Mouse (Mus musculus) brown adipose tissue, adult 24 weeks (tissue): ENCODE results near the gene Cracr2a. TPM values are rescaled to one million over a fixed set of nuclear protein-coding genes. Genes with fewer than 3 reads are reported as not detected.

Experiments
- H3K27ac ChIP-seq: fragments of 200-500 bp; replicated peaks from 2 replicates; pipeline ENCODE4 v1.5.1; 2012; ENCODE audit warnings: low read depth, mild to moderate bottlenecking, low read length
- H3K4me1 ChIP-seq: fragments of 200-500 bp; 2 replicates; pipeline ENCODE4 v1.6.1; 2012; ENCODE audit warnings: low read length, mixed read lengths; ENCODE audit not compliant: control insufficient read depth, insufficient read depth, insufficient read length
- H3K4me3 ChIP-seq: fragments of 200-500 bp; 2 replicates; pipeline ENCODE4 v1.5.1; 2012; ENCODE audit warnings: low read depth, mild to moderate bottlenecking, low read length, moderate library complexity; ENCODE audit not compliant: insufficient read depth
- polyA plus RNA-seq: library from polyadenylated mRNA; stranded (reverse); fragments of >200 nt; gene quantifications from 2 replicates; pipeline ENCODE4 v1.2.4, GENCODE M21; 2012; ENCODE audit not compliant: missing spikeins, insufficient read depth, insufficient read length

Cracr2a gene
- polyA plus RNA-seq, 1 experiment, result 0.16 TPM

DNA sequence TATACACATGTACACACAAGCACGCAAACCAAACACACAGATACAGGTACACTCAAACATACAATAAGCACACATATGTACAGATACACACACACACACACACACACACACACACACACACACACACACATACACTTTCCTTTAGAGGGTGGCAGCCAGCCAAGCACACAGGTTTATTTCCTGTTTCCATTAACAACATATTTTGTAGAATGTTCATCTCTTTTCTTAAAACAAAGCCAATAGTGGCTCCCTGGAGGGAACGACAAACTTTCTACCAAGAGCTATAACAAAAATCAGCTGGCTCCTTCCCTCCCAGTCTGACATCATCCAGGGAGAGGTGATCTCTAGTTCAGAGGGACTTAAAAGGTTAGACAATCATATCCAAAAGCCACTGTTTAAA lies 73.7 kb downstream of the Cracr2a start:
- no peaks in the 10 kb centered on the region for H3K4me1 ChIP-seq
- H3K27ac ChIP-seq, result no peak overlapping the region
- no peak overlapping the region for H3K4me3 ChIP-seq

DNA sequence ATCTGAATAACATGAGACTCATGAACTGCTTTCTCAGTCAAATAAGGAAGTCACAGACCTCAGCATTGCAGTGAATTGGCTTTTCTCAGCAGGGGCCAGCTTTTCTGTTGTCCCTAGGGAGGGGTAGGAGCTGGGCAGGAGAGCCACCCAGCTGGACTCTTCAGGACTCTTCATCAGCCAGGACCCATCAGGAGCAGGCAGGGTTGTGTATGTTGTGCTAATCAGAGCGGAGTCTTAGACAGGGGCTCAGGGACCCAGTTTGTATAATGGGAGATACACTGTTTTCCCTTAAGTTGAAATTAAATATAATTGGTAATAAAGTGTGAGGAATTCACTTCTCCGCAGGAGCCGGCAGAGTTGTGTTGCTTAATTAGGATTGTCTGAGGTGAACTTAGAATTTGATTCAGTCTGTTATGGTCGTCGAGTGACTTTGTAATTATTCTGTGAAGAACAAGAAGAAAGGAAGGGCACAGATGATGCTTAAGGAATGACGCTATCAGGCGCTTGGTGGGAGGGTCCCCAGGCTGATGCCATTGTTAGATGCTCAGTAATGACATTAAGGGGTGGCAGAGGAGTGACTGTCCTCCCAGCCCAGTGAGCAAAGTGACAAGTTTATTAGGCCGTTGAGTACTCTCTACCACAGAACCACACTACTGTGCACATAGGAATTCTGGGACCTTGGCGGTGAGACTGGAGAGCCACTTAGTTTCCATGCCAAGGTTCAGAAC lies 74.5 kb downstream of the Cracr2a start:
- H3K4me3 ChIP-seq, result no peak overlapping the region
- H3K4me1 ChIP-seq, result no peaks in the 10 kb centered on the region
- H3K27ac ChIP-seq, result no peak overlapping the region

DNA sequence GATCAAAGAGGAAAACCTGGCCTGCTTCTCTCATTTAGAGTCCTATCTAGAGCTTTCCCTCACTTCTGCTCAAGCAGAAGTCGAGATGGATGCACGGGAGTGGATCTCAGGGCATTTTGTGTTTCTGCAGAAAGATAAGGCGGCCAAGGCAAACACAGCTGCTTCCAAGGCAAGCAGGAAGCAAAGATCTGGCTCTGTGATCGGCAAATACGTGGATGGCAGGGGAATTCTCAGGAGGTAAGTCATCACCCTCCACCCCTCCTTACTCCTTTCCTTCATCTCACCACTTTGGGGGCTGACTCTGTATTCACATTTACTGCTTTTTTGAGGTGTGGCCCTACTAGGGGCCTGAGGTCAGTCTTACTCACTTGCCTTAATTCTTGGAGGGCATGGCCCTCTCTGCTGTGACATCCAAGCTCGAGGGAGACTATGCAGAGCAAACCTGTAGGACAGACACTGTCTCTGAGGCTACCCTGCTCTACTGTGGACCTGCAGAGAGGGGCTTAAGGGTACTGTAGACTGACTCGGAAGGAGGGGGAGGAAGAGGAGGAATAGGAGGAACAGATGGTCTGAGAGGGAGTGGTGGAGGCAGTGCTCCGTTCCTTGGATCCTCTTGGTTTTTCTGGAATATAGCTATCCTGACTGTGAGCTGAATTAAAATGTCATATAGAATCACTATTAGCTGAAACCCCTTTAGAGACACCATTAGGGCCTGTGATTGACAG lies 80.1 kb downstream of the Cracr2a start:
- no peaks in the 10 kb centered on the region for H3K4me1 ChIP-seq
- H3K27ac ChIP-seq, result no peak overlapping the region
- H3K4me3 ChIP-seq, result no peak overlapping the region

DNA sequence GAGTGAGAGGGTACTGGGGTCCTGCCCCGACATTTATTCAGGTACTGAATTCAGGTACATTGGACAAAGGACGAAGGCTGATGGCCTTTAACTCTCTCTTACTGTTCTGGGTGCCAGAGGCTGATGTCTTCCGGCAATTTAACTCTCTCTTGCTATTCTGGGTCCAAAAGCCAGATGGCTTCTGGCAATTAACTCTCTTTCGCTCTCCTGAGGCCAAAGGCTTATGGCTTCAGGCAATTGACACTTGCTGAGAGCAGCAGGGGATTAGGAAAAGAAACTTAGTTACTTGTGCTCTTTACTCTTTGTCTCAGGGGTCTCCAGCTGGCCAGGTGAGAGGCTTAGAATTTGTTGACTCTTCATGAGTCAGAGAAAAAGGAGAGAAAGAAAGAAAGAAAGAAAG lies 94.8 kb downstream of the Cracr2a start:
- Histone ChIP-seq H3K4me3 (no peak overlapping the region), H3K4me1 (no peaks in the 10 kb centered on the region), H3K27ac (no peak overlapping the region)

DNA sequence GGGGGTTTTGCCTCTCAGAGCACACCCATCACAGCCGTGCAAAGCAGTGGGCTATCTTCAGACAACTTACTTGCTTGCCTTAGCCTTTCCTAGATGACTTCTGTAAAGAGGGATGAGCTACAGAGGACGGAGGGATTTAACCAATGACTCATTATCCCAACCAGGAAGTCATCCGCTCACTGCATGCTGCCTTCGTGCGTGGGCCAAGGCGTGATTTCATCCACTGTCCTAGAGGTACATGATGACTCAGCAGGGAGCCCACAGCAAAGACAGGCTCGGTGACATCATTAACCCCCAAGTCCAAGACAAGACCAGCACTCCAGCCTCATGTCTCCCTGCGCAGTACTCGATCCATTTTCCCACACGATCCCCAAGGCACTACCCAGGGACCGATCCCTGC lies 96.0 kb downstream of the Cracr2a start:
- Histone ChIP-seq H3K4me3 (no peak overlapping the region), H3K27ac (no peak overlapping the region), H3K4me1 (no peaks in the 10 kb centered on the region)

DNA sequence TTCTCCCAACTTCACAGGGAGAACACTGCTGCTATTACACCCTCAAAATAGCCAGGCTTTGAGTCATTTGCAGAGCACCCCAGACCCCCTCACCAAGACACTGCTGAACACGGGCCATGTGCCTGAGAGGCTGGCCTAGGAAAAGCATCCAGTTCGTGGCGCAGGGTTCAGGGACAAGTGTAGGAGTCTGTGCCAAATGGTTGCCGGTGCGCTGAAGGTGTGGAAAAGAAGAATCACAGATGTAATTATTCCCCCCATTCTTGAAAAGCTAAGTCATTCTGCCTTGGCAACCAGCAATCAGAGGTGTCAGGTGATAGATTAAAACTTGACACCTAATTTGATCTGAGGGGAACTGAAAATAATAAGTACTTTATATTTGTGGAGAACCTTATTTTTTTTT lies 98.3 kb downstream of the Cracr2a start:
- Histone ChIP-seq H3K4me1 (no peaks in the 10 kb centered on the region), H3K27ac (no peak overlapping the region), H3K4me3 (no peak overlapping the region)

DNA sequence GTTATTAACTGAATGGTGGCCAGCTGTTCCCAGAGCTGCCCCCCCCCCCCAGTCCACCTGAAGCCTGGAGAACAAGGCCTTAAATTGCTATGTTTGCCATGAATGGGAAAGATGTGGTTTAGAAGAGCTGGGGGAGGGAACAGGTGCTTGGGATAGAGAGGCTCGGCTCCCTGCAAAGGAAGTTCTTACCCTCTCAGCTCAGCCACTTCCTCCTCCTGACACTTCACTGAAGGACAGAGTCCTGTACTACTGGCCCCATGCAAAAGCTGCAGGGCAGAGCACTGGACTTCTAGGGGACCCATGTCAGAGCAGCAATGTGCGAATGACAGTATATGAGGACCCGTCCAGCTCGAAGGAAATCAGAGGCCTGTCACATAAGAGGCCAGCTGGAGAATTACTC lies 98.8 kb downstream of the Cracr2a start:
- Histone ChIP-seq H3K4me1 (no peaks in the 10 kb centered on the region), H3K27ac (no peak overlapping the region), H3K4me3 (no peak overlapping the region)

DNA sequence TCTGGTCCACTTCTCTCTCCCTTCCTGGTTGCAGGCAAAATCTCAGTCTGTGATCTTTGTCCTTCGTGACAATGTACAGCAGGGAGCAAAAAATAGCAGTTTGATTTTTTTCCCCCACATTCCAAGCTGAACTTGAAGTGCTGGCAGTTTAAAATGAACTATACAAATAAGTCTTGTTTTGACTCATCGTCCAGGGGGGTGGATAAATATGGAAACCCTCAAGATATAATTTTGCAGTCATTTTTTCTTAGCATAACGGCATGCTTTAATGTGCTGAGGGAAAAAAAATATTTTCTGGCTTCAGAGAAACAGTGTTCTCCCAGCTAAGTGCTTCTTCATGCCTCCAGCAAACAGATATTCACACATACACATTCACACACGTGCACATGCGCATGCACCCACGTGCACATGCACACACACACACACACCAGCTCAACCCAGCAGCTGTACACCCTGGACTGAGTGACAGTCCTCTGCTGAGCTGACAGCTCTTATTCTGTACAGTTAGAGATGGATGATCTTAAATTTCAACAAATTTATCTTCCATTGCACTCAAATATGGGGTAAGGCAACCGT lies 100.7 kb downstream of the Cracr2a start:
- Histone ChIP-seq H3K4me1 (no peaks in the 10 kb centered on the region), H3K4me3 (no peak overlapping the region), H3K27ac (no peak overlapping the region)

DNA sequence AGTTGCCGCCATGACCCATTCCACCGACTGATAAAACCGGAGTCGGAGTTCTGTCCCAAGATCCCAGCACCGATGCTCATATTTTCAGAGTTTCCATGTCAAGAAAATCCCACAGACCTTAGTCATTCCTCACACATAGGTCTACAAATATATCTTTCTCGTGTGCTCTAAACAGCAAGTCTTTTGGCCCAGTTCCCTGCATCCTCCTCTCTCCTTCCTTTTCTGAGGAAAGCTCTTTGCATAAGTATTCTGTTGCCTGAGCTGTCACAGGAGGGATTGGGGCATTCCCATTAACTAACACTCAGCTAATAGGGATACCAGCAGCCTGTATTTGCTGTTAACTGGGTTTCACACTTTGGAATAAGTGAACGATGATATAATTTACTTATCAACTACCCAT lies 102.1 kb downstream of the Cracr2a start:
- Histone ChIP-seq H3K4me1 (no peaks in the 10 kb centered on the region), H3K4me3 (no peak overlapping the region), H3K27ac (no peak overlapping the region)

DNA sequence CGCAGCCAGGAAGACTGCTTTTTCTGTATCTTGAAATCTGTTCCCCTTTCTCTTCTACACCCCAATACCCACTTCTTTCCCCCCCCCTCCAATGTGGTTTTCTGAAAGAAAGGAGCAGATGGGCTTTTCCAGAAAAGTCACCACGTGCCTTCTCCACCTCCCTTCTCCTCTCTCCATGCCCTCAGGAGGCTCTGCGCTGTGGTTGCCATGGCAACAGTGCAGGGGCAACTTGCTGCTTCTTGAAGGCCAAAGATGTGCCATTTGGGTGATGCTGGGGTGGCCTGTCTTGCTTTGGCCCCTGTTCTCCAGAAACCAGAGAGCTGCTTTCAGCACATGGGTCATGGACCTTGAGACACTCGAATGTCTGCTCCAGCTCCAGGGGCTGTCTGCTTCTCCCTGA lies 108.2 kb downstream of the Cracr2a start:
- Histone ChIP-seq H3K4me1 (no peaks in the 10 kb centered on the region), H3K4me3 (no peak overlapping the region), H3K27ac (no peak overlapping the region)

DNA sequence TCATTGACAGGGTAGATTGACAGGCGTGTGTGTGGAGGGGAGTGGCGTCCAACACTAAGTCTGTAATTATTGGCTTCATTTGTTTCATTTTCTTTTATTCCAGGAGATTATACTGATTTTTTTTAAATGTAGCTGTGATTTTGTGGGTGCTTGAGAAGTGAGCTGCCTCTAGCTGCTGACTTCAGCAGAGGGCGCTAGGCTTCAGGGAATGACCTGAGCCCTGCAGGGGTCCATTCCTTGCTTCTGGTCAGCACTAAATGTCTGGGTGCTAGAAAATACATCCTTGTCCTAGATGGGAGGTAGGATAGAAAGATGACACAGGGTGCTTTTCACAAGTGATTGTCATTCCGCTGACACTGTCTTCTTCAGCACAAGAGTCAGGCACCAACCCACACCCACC lies 108.9 kb downstream of the Cracr2a start:
- Histone ChIP-seq H3K4me1 (no peaks in the 10 kb centered on the region), H3K4me3 (no peak overlapping the region), H3K27ac (no peak overlapping the region)

DNA sequence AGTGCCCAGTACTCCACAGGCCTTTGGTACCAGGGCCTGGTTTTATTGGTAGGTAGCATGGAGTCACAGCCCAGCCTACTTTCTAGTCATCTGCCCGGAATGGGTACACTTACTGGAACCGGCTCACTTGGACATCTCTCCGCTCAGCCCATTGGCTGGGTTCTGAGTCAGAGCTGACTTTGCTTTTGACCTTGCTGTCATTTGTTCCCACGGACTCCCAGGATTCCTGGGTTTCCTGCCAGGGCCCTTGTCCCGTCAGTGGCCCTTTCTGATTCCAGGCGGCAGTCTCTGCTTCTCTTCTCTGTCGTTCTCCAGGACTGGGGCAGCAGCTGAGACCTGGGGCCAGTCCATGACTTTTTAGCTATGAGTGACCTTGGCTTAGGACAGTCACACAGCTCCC lies 110.9 kb downstream of the Cracr2a start:
- H3K27ac ChIP-seq, result no peak overlapping the region
- no peaks in the 10 kb centered on the region for H3K4me1 ChIP-seq

DNA sequence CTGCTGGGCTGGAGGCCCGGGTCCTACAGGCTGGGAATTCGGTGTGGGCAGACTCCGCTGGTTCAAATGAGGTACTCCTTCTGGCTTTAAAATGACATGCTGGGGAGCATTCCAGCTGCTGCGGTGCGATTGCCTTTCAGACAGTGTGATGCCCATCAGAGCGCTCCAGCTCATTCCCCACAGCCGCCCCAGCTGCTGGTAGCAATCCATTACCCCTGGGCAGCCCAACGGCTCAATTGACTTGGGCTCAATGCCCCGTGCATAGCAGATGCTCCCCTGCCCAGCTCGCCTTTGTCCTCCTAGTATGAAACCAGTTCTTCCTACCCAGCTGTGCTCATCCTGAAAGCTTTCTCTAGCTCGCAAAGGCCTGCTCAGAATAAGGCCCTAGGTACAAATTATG lies 115.7 kb downstream of the Cracr2a start:
- Histone ChIP-seq H3K4me1 (no peaks in the 10 kb centered on the region), H3K27ac (no peak overlapping the region), H3K4me3 (no peak overlapping the region)

More for the DNA sequence above, 110.9 kb downstream of the Cracr2a start:
- no peak overlapping the region for H3K4me3 ChIP-seq

DNA sequence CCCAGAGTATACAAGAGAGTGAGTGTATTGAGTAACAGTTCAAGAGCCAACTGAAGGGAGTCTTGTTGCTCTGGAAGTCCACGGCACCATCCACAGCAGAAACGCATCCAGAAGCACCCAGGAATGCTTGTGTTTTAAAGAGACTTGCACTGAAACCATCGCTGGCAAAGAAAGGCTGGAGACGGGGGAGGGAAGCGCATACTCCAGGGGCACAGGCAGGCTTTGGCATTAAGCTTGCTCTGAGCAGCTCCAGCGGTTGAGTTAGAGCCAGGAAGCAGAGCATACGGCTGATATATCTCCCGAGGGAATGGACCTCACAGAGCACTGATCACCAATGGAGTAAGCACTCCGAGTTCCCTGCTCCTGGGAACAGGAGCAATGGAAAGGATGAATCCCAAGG lies 117.2 kb downstream of the Cracr2a start:
- no peak overlapping the region for H3K27ac ChIP-seq
- H3K4me1 ChIP-seq, result no peaks in the 10 kb centered on the region
- H3K4me3 ChIP-seq, result no peak overlapping the region

DNA sequence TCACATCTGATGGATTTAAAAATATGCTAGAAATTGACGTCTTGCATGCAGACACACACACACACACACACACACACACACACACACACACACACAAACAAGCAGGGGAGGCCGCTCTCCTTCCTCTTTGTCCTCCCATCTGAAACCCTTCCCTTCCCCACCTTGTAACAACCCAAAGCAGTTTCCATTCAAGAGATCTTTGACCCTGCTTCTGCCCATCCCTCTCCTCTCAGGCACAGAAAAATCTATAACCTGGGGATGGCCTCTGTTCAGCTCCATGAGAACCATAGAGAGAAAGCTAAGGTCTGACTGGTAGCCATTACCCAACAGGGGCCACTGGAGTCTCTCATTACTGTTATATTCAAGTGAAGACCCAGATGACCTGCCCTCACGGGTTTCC lies 117.9 kb downstream of the Cracr2a start:
- no peak overlapping the region for H3K27ac ChIP-seq

DNA sequence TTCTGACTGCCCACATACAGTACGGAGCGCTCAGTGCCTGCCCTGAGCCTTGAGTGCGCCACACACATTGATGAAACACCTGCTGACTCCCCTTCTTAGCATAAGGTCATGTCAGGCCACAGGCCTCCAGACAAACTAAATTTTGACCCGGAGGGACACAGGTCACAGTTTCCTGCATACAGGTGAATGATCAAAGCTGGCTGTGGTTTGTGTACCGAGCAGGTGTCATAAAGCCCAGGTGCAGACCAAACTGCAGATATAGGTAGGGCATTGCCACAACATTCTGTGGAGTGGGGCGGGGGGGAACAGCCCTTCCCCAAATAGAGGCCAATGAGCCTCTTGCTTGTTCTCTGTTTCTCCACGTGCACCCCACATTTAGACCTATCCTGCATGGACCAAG lies 119.6 kb downstream of the Cracr2a start:
- H3K4me1 ChIP-seq, result no peaks in the 10 kb centered on the region
- no peak overlapping the region for H3K27ac ChIP-seq
- no peak overlapping the region for H3K4me3 ChIP-seq

More for the DNA sequence above, 117.9 kb downstream of the Cracr2a start:
- H3K4me1 ChIP-seq, result no peaks in the 10 kb centered on the region
- no peak overlapping the region for H3K4me3 ChIP-seq
